Mouse (Mus musculus) gastrocnemius, adult 2 months (tissue): ENCODE data around the gene Trim12a. TPM values are rescaled to one million over a fixed set of nuclear protein-coding genes. Genes with fewer than 3 reads are reported as not detected.
"Not testable (repeated sequence)": the region's sequence is repeated elsewhere in the genome, so short reads cannot be mapped to it uniquely, and the experiment has no call there.

Experiments used
- DNase-seq: peaks from one replicate; pipeline ENCODE4 v3.0.0; 2022
- H3K27ac ChIP-seq: fragments of 200-600 bp; 2 replicates; pipeline ENCODE4 v1.8.1; 2022; ENCODE audit warnings: mild to moderate bottlenecking
- H3K4me3 ChIP-seq: fragments of 200-600 bp; 2 replicates; pipeline ENCODE4 v1.8.1; 2022; ENCODE audit warnings: mild to moderate bottlenecking, moderate library complexity
- CTCF ChIP-seq: fragments of 200-600 bp; IDR thresholded peaks from 2 replicates; pipeline ENCODE4 v1.8.1; 2022; ENCODE audit warnings: antibody characterized with exemption, mild to moderate bottlenecking, moderate library complexity
- intact Hi-C: fragments of 180-260 bp; cut with DNase I; formaldehyde crosslinking; loops from one replicate; pipeline ENCODE4 v1.15.1; 2025
- long read RNA-seq, 2 experiments: library from polyadenylated mRNA; stranded (forward); transcript quantifications; one replicate each; pipeline ENCODE4 v2.0.0; 2021
- total RNA-seq, 2 experiments: library from RNA; stranded (reverse); gene quantifications; 2 replicates each; pipeline ENCODE4 v1.2.3; 2021

Trim12a gene
- 1 to 10 TPM; 2.2 to 3.4 TPM for total RNA-seq
- long read RNA-seq, experiment 1, partial matches to known transcripts, result 0 of 1 reads
- long read RNA-seq, experiment 1, other reads (novel, unspliced or antisense), result 0 of 1 reads
- long read RNA-seq, experiment 2, partial matches to known transcripts, result 0 of 1 reads
- long read RNA-seq, experiment 2, other reads (novel, unspliced or antisense), result 1 of 1 reads

GRCm38 (mm10) chr7:104315369-104316080 is at the start of gene Trim12a:
Trim12a (minus strand) TSS chr7:104315466.
- intact Hi-C loops, DNase-seq: not testable (repeated sequence)
- Histone ChIP-seq H3K4me3 (peak within 1 kb of the TSS; percentile 75), H3K27ac (peak within 1 kb of the TSS; percentile 79)

- intact Hi-C loops, result no loop called here
- no peak for DNase-seq
- H3K27ac ChIP-seq, result peak overlapping the region; percentile 80
- no peak for TF ChIP-seq CTCF
- H3K4me3 ChIP-seq, result peak overlapping the region; percentile 76
Observed at GRCm38 (mm10) chr7:104353600-104353967, 38.3 kb upstream of the Trim12a start.

- H3K27ac ChIP-seq, result peak within 1 kb of the TSS; percentile 80
- no peak for TF ChIP-seq CTCF
- intact Hi-C loops, result no loop called here
- DNase-seq, result peak; percentile 74
- H3K4me3 ChIP-seq, result peak within 1 kb of the TSS; percentile 76
Observed at GRCm38 (mm10) chr7:104352717-104353599, 37.7 kb upstream of the Trim12a start, which contains the start of gene Trim12c. Trim12c (minus strand) TSS chr7:104353362.

- H3K27ac ChIP-seq, DNase-seq, H3K4me3 ChIP-seq, intact Hi-C loops: not testable (repeated sequence)
Observed at GRCm38 (mm10) chr7:104348043-104348442, 32.8 kb upstream of the Trim12a start.

- DNase-seq, intact Hi-C loops, H3K4me3 ChIP-seq: not testable (repeated sequence)
Observed at GRCm38 (mm10) chr7:104340744-104341143, 25.5 kb upstream of the Trim12a start.

GRCm38 (mm10) chr7:104335547-104335946 is 20.3 kb upstream of the Trim12a start:
- intact Hi-C loops, result not testable (repeated sequence)

More at GRCm38 (mm10) chr7:104340744-104341143, 25.5 kb upstream of the Trim12a start:
- H3K27ac ChIP-seq, result not testable (repeated sequence)

GRCm38 (mm10) chr7:104329171-104329570 is 13.9 kb upstream of the Trim12a start, which contains the start of gene Trim34b:
Trim34b (plus strand) TSS chr7:104329471.
- DNase-seq, H3K4me3 ChIP-seq, intact Hi-C loops, H3K27ac ChIP-seq: not testable (repeated sequence)

More at GRCm38 (mm10) chr7:104335547-104335946, 20.3 kb upstream of the Trim12a start:
- H3K4me3 ChIP-seq, H3K27ac ChIP-seq, DNase-seq: not testable (repeated sequence)

- H3K27ac ChIP-seq, result no peak overlapping the region
- TF ChIP-seq CTCF, result no peak
- intact Hi-C loops, result no loop called here
- no peak overlapping the region for H3K4me3 ChIP-seq
- no peak for DNase-seq
Observed at GRCm38 (mm10) chr7:104322028-104322427, 6.8 kb upstream of the Trim12a start.

- H3K27ac ChIP-seq, result peak overlapping the region; percentile 79
- intact Hi-C loops, result no loop called here
- TF ChIP-seq CTCF, result no peak
- peak overlapping the region; percentile 75 for H3K4me3 ChIP-seq
- DNase-seq, result no peak
Observed at GRCm38 (mm10) chr7:104314796-104315353, 391 bp downstream of the Trim12a start.

GRCm38 (mm10) chr7:104291638-104292400 is 23.4 kb downstream of the Trim12a start:
- intact Hi-C loops, result no loop called here
- Histone ChIP-seq H3K4me3 (no peak overlapping the region), H3K27ac (no peak overlapping the region)
- DNase-seq, result no peak
- no peak for TF ChIP-seq CTCF

GRCm38 (mm10) chr7:104290641-104291040 is 24.6 kb downstream of the Trim12a start:
- TF ChIP-seq CTCF, result no peak
- H3K27ac ChIP-seq, result no peak overlapping the region
- intact Hi-C loops, result no loop called here
- H3K4me3 ChIP-seq, result no peak overlapping the region
- DNase-seq, result no peak

GRCm38 (mm10) chr7:104287576-104288443 is 27.5 kb downstream of the Trim12a start, which contains the start of gene Trim5:
Trim5 (minus strand) TSS chr7:104288094.
- Histone ChIP-seq H3K27ac (peak within 1 kb of the TSS; percentile 53; the same call in 1 of the 2 replicates), H3K4me3 (peak within 1 kb of the TSS; percentile 66)
- DNase-seq, intact Hi-C loops: not testable (repeated sequence)

GRCm38 (mm10) chr7:104279361-104279760 is 35.9 kb downstream of the Trim12a start:
- DNase-seq, H3K27ac ChIP-seq, H3K4me3 ChIP-seq, intact Hi-C loops: not testable (repeated sequence)

- H3K27ac ChIP-seq, intact Hi-C loops, H3K4me3 ChIP-seq, DNase-seq: not testable (repeated sequence)
Observed at GRCm38 (mm10) chr7:104265335-104265734, 49.9 kb downstream of the Trim12a start.

GRCm38 (mm10) chr7:104260380-104260779 is 54.9 kb downstream of the Trim12a start:
- H3K4me3 ChIP-seq, H3K27ac ChIP-seq, intact Hi-C loops, DNase-seq: not testable (repeated sequence)
